Mouse (Mus musculus) lung, postnatal 25 days (tissue): ENCODE measurements around the gene Cfap54.

ENCODE experiments used
- DNase-seq: peaks from one replicate; pipeline ENCODE4 v3.0.0; 2022; ENCODE audit warnings: low spot score

Cfap54 gene

DNA sequence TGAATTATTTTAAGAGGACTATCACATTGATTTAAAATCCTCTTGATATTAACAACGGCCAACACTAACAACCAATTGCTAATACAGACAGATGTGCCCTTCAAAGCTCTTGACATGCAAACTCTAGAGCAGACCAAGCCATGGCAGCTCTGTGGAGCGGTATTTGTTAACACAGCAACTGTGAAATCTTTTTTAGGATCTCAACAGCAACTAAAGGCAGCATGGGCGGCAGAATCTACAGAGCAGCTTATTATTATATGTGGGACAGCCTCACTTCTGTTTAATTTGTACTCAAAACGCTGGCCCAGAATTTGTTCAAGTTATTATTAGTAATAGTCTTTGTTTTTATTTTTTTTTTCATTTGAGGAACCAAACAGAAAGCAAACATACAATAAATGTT lies 28.1 kb downstream of the Cfap54 start:
- DNase-seq: no peak

DNA sequence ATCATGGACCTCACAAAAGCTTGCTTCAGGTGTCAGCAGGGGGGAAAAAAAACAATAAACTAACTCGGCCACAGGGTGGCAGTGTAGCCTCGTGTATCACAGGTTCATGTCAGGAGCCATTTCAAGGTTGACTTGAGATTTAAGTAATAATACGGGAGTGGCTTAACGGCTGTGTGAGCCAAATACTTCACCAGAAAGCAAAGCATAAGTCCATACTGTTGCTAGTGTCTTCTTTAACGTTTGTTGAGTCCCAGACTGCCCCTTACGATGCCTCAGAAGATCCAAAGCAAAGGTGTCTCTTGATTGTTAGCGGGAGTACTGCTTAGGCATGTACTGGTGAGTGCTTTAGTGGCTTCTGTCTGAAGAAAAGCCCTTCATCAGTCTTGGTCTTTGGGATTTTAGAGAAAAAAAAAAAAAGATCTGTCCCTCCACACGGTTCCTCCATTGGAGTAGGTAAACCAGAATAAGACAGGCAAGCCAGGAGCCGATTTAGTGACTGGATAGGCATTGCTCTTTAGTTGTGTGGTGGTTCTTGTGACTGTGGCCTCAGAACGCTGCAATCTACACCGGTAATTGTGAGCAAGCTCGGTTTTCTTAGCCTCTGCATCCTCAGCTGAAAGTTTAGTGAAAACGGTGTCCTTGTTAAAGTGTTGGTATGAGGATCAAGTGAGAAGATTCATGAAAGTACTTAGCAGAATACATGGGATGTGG lies 30.2 kb downstream of the Cfap54 start:
- peak; percentile 80 for DNase-seq

DNA sequence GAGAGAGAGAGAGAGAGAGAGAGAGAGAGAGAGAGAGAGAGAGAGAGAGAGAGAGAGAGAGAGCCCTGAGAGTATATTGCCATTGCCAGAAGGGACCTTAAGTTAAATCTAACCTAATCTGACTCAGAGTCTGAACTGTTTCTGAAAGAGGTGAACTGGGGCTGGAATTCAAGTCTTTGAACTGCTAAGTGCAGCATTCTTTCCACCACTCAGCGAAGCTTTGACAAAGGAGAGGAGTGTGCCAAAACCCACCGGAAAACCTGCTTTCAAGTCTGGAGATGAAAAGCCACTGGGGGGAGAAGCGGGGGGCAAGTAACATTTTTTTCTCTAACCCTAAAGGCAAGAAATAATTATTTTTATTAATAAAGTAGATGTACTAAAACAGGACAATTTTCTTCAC lies 30.8 kb downstream of the Cfap54 start:
- DNase-seq: no peak

DNA sequence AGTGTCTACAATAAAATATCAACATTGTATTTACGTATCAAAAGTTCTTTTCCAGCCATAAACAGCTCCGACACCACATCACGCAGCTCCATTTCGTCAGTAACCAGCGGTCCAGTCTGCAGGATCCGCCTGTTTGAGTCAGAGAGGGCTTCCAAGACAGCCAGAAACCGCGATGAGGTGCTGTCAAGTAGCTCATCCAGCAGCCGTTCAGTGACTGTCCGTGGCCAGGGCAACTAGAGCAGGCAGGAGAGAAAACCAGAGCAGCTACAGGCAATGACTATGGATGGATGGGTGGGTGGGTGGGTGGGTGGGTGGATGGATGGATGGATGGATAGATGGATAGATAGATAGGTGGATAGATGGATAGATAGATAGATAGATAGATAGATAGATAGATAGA lies 38.2 kb downstream of the Cfap54 start:
- DNase-seq: no peak

DNA sequence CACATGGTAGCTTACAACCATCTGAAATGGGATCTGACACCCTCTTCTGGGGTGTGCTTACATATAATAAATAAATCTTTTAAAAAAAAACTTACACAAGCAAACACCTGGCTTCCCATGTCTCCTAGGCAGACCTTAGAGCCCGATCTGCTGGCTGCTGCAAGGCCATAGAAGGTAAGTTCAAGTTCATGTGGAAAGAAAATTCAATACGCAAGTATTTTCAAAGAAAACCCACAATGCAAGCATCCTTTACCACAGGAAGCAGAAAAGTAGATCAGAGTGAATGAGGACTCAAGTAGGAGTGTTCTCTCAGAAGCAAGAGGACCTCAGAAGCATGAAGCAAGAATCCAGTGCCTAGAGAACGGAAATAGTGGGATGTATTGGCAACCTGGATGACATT lies 39.6 kb downstream of the Cfap54 start:
- DNase-seq: no peak

DNA sequence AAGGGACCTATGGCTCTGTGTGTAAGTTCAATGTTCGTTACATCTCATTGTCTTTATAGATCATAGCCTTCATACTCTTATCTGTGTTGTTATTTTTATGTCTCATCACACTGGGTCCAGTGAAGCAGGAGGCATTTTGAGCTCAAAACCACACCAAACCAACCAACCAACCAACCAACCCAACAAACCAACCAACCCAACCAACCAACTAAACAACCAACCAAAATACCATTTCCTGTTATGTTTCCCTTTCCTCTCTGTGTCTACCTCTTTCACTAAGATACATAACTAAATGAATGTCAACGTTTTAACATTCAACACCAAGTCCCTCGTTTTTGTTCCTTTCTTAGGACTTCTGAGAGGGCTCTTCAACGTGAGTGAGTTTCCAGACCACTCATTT lies 40.0 kb downstream of the Cfap54 start:
- no peak for DNase-seq

DNA sequence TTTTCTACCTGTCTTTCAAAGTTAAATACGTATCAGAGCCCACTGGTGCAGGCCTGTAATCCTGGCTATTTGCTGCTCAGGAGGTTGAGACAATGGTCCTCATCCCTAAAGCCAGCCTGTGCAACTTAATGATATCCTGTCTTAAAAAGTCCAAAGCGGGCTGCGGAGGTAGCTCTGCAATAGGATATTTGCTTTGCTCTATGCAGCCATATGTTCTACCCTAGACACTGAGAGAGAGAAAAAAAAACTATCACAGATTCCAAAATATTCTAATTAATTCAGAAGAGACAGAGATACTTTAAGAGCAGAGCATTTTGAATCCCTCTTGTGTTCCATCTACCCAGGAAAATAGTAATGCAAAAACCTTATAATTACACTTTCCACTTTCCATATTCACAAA lies 44.9 kb downstream of the Cfap54 start:
- DNase-seq: no peak

DNA sequence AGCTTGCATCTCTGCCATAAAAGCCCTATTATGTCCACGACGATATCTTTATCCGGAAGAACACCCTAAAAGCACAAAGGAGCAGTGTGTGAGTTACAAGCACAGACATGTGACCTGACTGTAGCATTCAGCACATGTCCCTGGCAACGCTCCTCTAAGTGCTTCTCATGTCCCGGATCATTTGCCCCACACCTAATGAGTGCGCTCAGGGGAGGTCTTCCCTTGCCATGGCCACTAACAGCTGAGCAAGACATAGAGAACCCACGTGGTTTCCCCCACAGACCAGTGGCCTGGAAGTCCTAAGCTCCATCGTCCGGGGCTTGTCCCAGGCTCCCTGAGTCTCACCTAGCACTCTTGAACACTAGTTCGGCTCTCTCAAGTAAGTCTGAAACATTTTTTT lies 45.9 kb downstream of the Cfap54 start:
- no peak for DNase-seq

DNA sequence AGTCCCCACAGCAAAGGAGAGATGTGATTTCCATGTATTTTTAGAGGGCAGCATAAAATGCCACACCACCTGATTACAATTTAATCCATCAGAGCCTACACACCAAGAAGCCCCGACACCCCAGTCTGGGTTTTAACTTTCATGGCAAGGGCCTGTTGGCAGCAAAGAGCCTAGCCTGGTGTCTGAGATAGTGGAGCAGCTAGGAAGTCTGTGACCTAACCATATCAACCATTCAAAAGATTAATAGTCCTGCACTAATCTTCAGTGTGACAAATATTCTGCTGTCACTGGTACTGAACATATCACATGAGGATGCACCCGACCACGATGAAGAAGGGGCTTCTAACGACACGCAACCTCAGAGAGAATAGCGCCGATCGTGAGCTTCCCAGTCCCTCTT lies 58.1 kb downstream of the Cfap54 start:
- DNase-seq: no peak

DNA sequence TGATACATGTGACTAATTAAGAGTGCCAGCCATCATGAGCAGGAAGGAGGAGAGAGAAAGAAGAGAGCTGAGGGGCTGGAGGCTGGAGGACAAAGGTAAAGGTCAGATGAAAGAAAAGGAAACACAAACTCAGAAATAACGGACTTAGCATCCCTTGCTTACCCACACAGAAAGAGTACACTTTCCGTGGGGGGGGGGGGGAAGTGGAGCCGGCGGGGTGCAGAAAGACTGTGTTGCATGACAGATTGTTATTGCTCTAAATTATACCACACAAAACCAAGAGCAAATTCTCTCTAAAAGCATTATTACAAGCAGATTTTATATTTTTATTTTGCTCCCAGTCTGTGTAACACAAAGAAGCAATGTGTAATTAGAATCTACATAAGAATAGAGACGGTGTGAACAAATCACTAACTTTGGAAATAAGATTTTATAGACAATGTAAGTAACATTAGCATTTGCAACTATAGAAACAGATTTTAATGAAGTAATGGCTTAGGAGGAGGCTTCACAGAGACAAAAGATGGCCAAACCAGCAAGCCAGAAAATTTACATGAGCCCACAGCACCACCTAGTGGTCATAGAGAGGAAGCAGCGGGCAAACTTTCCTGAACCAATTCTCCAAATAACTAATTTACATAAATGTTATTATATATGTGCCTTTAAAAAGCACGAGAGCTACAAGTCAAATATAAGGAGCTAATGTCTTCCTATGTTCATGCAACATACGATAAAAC lies 67.2 kb downstream of the Cfap54 start:
- peak; percentile 32 for DNase-seq

DNA sequence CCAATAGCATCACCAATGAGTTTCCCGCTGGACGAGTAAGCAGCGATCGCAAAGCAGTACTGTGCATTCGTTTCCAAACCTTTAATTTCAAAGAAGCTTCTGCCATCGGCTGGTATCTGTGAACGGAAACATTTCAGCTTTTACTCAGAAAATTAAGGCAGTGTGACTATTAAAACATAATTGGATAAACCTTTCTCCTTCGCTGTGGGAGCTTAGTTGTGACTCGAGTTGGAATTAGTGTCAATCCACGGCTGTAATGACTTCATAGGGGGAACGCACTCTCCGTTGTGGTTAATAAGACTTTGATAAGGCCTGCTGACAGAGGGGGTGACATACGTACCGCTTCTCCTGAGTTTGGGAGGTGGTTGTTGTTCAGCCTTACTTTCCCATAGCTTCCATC lies 70.3 kb downstream of the Cfap54 start:
- no peak for DNase-seq

DNA sequence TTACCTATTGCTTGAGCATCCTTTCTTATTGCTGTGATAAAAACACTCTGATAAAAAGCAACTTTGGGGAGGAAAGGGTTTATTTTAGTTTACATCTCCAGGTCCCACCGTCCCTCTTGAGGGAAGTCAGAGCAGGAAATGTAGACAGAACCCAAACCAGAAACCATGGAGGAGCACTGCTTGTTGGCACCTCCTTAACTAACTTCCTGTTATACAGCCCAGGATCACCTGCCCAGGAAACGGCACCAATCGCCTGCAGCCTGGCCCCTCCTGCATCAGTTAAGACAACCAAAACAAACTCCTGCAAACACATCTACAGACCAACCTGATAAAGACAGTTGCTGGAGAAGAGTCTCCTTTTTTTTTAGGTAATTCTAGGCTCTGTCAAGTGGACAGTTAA lies 74.4 kb downstream of the Cfap54 start:
- DNase-seq: no peak

DNA sequence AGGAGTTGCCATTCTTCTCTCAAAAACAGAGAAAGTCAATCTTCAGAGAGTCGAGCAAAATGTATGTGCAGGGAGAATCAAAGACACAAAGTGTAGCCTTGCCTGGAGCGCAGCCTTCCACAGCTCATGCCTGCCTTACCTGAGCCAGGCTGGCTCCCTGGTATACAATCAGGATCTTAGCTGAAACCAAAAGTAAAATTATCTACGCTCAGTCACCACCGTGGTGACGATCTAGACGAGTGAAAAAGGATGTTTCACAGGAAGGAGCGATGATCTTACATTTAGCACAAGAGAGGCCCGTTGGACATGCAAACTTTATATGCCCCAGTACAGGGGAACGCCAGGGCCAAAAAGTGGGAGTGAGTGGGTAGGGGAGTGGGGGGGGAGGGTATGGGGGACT lies 75.0 kb downstream of the Cfap54 start:
- DNase-seq: no peak

DNA sequence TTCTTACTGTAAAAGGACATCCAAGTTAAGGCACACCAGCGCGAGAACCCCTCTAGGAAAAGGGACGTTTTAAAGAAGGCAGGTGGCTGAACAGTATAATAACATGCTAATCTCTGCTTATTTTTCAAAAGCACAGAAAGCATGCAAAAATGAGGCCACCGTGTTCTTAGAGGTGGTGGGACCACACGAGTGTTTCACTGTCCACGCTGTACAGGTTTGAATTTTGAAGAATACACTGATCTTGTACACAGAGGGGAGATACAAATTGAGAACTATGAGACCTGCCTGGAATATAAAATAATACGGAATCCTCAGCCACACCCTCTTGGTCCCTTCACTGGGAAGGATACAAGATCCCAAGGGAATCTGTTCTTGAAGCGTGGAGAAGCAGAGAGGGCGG lies 82.9 kb downstream of the Cfap54 start:
- DNase-seq: no peak

DNA sequence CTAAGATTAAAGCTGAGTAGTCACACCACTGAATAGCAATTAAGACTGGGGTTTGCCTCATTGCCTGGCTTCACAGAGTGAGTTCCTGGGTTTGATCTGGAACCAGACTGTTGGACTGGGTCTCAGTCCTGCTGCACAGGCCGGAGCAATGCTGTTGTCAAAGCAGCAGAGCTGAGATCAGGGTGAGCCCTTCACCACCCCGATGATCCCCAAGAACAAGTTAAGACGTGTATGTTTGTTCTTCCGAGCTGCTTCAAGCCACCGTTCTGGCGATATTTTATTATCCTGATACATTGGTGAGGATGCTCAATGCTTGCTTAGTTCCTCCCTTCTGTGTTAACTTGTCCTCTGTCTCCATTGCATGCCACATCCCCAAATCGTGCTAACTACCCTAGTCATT lies 86.2 kb downstream of the Cfap54 start:
- DNase-seq: no peak

DNA sequence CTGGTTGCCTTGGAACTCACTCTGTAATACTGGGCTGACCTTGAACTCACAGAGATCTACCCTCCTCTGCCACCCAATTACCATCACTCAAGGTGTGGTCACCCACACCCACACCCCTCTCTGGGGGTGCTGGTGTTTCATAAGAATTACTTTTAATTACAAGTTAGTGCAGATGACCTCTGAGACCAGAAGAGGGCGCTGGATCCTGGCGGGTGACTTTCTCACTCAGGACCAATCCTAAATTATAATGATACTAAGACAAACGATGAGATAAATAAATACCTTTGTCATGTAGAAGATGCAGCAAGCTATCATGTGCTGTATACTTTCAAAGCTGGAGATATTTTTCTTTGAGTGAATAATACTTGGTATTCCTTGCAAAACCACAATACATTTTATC lies 87.1 kb downstream of the Cfap54 start:
- no peak for DNase-seq

DNA sequence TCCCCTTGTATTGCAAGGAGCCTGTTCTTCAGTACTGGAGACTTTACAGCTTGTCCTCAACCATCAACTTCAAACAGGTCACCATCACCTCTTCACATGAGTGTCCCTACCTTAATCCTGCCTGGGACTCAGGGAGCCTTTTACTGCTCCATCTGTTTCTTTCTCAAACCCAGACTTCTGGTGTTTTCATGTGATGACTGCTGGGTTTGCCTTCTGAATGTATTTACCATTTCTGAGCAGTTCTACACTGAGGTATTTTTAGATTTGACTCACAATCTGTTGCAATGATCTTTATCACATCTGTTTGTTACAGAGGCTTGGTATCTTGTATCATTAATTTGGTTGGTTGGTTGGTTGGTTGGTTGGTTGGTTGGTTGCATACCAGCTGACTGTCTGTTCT lies 88.9 kb downstream of the Cfap54 start:
- DNase-seq: no peak

DNA sequence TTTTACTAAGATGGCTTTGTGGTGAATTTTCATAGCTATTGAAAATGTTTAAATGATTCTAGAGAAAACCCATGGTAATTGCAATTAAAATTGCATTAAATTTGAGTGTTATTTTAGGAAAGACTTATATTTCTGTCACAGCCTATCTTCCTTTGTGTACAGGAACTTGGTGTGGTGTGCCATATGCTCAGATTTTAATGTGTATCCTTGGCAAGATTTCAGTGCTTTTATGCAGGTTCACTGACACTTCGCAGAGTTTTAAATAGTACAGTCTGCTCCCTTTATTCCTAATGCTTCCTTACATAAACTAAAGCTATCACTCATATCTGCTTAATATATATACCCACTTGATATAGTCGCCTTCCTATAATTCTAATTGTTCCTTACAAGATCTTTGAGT lies 90.8 kb downstream of the Cfap54 start:
- no peak for DNase-seq

DNA sequence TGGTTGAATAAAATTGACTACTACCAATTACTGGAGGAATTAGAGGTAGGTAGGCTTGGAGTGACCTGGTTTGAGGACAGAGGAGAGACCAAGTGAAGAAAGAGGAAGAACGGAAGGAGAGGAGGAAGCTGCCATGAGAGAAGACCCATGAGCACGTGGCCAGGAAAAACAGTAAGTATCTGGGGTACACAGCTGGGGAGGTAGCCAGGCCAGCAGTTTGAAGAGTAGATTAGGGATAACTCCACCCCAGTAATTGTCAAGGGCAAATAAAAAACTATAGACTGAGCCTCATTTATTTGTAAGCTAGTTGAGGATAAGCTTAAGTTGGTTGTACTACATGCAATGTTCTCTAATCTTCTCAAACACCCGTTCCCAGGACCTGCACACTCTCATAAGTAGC lies 116.3 kb downstream of the Cfap54 start:
- DNase-seq: no peak

DNA sequence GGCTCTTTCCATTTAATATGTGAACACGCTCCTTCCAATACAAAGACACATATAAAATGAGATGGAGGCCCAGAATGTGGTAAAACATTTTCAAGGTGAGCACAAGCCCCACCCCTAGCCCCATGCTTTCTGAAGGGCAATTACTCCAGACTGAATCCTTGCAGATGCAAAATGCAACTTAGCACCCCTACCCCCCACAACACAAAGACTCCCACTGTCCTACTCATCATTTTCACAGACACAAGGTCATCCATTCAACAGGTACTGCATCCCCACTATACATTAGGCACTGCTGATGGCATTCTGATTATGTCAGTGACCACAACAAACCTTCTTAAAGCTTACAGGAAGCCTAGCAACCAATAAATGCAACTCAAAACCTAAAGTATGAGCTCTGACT lies 131.4 kb downstream of the Cfap54 start:
- no peak for DNase-seq

DNA sequence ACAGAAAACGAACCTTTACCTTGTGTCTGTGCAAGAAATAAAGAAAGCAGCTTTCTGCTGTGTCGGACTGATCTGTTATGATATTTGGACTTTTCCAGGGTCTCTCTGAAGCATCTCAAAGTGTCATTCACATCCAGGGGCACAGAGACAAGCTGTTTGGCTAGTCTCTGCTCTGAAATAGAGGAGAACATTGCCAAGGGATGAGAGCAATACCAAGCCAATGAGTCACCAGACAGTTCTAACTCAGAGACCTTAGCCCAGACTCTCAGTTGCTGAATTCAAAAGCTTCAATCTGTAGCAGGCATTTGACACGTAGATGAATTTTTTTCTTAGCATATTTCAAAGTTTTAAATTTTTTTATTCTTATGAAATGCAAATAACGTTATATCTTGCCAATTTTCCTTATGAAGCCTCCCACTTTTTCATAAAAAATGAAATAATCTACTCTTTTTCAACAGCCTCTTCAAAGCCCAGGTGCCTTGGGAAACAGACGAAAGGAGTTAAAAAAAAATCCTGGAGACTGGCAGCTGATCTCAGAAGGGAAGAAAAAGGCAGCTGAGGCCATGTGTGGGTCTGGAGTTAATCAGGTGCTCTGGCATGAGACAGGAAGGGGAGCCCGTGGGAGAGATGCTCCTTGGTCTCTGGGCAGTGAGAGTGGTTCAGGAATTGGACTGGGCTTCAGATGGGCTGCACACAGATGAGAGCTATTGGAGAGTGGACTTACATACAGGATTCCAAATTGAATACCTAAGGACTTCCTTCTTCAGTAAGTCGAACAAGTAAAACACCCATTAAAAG lies 138.4 kb downstream of the Cfap54 start:
- no peak for DNase-seq

DNA sequence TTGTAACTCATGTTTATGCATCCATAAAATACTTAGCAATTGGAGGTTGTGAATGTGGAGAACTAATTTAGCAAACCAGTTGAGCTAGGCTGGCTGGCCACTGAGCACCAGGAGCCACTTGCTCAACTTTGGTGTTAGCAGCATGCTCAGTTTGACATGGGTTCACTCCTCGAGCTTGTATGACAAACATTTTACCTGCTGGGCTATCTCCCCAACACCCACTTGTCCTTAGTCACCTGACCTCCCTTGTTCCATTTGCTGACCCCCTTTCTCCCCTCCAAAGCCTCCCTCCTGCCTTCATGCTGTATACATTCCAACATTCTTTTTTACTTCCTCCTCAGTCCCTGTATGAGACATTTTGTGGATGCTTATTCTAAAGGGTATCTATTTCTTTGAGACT lies 139.8 kb downstream of the Cfap54 start:
- no peak for DNase-seq

DNA sequence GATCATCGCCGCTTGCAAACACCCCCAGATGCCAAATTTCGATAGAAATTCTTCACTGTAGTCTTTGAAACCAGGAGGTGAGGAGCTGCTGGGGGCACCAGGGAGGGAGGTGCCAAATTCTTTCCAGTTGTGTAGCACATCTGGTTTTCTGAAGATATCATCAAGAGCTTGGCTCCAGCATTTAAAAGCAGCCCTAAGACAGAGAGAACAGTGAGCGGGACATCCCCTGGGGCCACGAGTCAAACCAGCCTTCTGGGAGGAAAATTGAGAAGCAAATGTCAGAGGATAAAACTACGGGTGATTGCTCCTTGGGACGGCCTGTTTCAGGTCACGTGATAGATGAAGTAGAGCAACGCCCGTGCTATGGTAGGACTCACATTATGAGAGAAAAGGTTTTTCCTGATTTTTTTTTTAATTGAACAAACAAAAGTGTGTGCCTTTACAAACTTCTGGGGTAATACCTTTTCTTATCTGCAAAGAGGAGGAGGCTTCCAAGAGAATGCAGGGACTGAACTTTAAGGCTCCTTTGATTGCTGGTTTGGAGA lies 143.6 kb downstream of the Cfap54 start:
- no peak for DNase-seq
